Mouse (Mus musculus): ENCODE data around the gene Dnlz. TPM values are rescaled to one million over a fixed set of nuclear protein-coding genes. Genes with fewer than 3 reads are reported as not detected.

Gene Dnlz
- polyA plus RNA-seq (2021; fragmentation: Nextera tagmentation): 54.2 and 54.4 TPM in 2 replicates
- long read RNA-seq, experiment 1, transcript Dnlz-201 (3 exons, 2,916 nt): minor isoform, 71 of 299 reads
- long read RNA-seq, experiment 1, transcript Dnlz-202 (2 exons, 2,766 nt): major isoform, 173 of 299 reads
- long read RNA-seq, experiment 1, partial matches to known transcripts: 22 of 299 reads
- long read RNA-seq, experiment 1, other reads (novel, unspliced or antisense): 33 of 299 reads
- long read RNA-seq, experiment 2, transcript Dnlz-202 (2 exons, 2,766 nt): major isoform, 80 of 188 reads
- long read RNA-seq, experiment 2, transcript Dnlz-201 (3 exons, 2,916 nt): minor isoform, 70 of 188 reads
- long read RNA-seq, experiment 2, partial matches to known transcripts: 3 of 188 reads
- long read RNA-seq, experiment 2, other reads (novel, unspliced or antisense): 35 of 188 reads

DNA sequence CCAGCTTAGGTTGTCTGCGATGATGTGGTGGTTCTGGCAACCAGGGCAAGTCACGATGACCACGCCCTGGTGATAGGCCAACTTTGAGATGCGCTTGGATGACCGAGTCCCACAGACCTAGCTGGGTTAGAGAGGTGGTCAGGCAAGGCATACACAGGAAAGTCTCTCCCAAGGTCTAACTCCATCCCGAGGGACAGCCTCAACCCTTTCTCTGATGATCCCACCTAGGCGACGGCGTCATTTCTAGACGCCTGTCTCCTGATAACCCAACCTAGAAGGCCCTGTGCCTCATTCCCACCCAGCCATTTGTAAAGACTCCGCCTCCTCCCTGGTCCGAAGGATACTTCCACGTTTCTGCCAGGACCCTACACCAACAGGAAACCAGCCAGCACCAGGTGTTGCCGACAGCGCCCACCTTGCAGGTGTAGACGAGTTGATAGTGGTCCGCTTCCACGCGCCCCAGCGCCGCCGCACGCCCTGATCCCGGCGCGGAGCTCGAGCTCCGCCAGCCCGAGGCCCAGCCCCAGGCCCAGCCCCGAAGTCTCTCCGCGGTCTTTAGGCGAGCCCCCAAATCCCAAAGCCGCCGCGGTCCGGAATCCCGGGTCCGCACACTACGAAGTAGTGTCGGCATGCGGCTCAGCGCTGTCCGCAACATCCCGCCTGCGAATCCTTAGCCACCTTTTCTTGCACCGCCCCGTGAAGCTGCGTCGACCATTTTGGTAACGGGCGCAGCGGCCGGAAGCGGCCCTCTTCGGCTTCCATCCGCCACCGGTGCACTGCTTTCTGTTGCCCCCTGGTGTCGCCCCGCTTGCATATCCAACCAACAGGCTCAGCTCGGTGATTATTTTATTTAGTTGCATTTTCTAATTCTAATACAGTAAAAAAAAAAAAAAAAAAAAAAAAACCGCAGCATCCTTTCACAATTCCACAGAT is at the start of gene Dnlz:
TSS of gene Dnlz (minus strand) at position 753 of the 933 bp plus-strand sequence.

DNA sequence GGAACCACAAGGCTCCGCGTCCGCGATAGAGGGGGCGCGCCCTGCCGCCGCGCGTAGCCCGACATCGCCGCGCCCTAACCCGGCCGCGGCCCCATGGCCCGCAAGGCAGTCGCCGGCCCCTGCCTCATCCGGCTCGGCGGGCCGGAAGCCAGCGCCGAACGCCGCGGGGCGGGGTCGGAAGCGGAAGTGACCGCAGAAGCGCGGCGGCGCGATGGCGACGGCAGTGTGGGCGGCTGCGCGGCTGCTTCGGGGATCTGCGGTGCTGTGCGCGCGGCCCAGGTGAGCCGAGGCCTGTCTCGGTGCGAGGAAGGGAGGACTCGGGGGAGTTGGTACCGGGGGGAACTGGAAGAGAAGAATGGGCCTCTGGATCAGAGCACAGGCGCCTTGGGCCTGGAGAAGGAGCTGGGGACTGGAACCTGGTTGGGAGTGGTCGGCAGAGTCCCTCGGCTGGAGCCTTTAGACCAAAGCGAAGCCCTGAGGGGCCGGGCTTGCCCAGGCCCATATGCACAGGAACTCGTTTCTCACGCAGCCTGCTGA is 37.3 kb upstream of the Dnlz start, which contains the start of the genes Entr1 and Pmpca:
TSS of gene Entr1 (minus strand) at position 163 of the 537 bp plus-strand sequence.
TSS of gene Pmpca (plus strand) at position 186 of the 537 bp plus-strand sequence.

DNA sequence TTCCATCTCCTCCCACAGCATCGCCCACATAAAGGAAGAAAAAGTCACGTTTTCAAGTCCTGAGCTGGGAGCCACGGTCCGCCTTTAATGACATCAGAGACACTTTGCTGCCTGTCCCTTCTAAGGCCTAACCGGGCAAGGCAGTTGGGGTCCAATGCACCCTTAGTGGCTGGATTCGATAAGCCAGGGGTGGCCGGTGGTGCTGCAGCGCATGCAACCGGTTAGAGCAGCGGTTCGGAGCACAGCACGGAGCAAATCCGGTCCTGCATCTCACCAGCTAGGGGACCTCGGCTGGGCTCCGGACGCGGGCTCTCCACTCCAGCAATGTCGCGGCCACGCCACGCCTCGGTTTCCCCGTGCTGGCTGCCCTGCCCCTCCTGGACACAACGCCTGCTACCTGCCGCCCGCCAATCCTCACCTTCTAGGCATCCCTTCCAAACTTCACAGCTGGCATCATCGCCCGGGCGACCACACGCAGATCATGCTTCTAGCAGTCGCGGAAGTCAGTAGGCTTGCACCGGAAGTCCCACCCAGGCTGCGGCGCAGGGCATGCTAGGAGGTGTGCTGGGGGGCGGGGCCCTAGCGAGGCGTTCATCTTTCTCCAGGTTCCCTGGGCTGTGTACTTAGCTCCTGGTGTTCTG is 28.3 kb upstream of the Dnlz start, which contains the start of gene Snapc4:
TSS of gene Snapc4 (minus strand) at position 523 of the 641 bp plus-strand sequence.

DNA sequence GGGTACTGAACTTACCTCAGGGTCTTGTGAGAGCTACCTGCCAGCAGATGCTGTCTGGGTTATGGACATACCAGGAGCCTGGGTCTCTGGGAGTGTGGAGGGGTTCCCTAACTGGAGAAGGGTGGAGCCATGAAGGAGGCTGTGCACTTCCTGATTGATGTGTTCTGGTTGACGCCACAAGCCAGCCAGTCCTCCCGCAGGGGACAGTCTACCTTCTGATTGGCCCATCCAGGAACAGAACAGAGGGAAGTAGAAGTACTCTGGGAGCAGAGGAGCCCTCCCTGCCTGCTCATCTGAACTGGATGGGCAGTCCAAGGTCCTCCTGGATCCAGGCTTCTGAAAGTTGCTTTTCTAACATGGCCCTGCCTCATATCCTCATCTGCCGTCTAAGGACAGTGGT is 8.9 kb upstream of the Dnlz start, which contains the start of gene Card9:
TSS of gene Card9 (minus strand) at position 147 of the 400 bp plus-strand sequence.

DNA sequence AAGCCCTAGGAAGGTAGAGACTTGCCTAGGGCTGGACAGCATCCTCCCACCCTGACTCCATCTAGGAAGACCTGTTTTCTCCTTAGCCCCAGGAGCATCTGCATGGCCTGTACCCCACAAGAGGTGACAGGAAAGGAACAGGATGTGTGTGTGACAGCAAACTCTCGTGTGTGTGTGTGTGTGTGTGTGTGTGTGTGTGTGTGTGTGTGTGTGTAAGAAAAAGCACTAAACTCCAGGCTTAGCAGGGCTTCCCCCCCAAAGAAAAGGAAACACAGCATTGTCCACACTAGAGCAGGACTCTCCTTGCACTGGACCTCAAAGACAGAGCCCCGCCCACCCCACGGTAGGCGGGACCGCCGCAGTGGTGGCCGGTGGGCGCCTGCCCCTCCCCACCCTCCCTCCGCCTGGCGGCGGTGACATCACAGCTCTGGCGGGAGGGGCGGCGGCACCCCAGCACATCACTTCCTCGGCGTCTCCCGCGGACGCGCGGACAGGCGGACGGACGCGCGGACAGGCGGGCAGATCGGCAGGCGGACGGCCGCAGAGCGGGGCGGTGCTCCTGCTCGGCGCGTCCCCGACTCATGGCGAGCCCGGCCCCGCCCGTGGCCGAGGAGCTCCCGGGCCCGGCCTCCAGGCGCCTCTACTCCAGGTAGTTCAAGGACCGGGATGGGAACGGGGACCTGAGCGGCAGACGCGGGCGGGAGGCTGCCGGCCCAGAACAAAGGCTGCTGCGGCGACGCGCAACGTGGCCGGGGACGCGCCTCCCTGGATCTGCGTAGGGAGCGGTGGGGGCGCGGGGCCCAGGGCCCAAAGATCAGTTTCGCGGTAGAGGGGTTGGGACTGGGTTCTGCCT is 36.6 kb downstream of the Dnlz start, which contains the start of gene Gpsm1:
TSS of gene Gpsm1 (plus strand) at position 444 of the 853 bp plus-strand sequence.

Other genes with a start within 250 kb of the Dnlz start
- gene Nacc2, start 228.9 kb downstream of the Dnlz start, polyA plus RNA-seq (2021; fragmentation: Nextera tagmentation): 43.2 and 63.0 TPM in 2 replicates
- gene Lhx3, start 143.8 kb downstream of the Dnlz start, polyA plus RNA-seq (2021; fragmentation: Nextera tagmentation): 0.25 TPM in 1 of 2 replicates, not detected in the other
- gene Qsox2, start 114.6 kb downstream of the Dnlz start, polyA plus RNA-seq (2021; fragmentation: Nextera tagmentation): 8.0 and 10.2 TPM in 2 replicates
- 0.15 and 0.28 TPM in 2 replicates for gene Ccdc187, start 57.6 kb downstream of the Dnlz start, polyA plus RNA-seq (2021; fragmentation: Nextera tagmentation)
- gene Gpsm1, start 36.6 kb downstream of the Dnlz start, polyA plus RNA-seq (2021; fragmentation: Nextera tagmentation): 18.8 and 21.6 TPM in 2 replicates
- gene Card9, start 8.8 kb upstream of the Dnlz start, polyA plus RNA-seq (2021; fragmentation: Nextera tagmentation): 0.47 and 0.87 TPM in 2 replicates
- gene Snapc4, start 28.5 kb upstream of the Dnlz start, polyA plus RNA-seq (2021; fragmentation: Nextera tagmentation): 5.9 and 6.4 TPM in 2 replicates
- gene Entr1, start 37.2 kb upstream of the Dnlz start, polyA plus RNA-seq (2021; fragmentation: Nextera tagmentation): 64.1 and 80.9 TPM in 2 replicates
- 56.5 and 58.2 TPM in 2 replicates for gene Pmpca, start 37.2 kb upstream of the Dnlz start, polyA plus RNA-seq (2021; fragmentation: Nextera tagmentation)
- 5.0 and 6.7 TPM in 2 replicates for gene Inpp5e, start 57.1 kb upstream of the Dnlz start, polyA plus RNA-seq (2021; fragmentation: Nextera tagmentation)
- gene Sec16a, start 93.1 kb upstream of the Dnlz start, polyA plus RNA-seq (2021; fragmentation: Nextera tagmentation): 7.3 and 9.8 TPM in 2 replicates
- 4.5 and 5.6 TPM in 2 replicates for gene Notch1, start 164.6 kb upstream of the Dnlz start, polyA plus RNA-seq (2021; fragmentation: Nextera tagmentation)
- 106 and 107 TPM in 2 replicates for gene Egfl7, start 227.9 kb upstream of the Dnlz start, polyA plus RNA-seq (2021; fragmentation: Nextera tagmentation)
- gene Gm20532, start 234.5 kb upstream of the Dnlz start, polyA plus RNA-seq (2021; fragmentation: Nextera tagmentation): not detected in 2 replicates